ENCODE assay signal across 15 mouse cellular contexts in the genomic region with DNA sequence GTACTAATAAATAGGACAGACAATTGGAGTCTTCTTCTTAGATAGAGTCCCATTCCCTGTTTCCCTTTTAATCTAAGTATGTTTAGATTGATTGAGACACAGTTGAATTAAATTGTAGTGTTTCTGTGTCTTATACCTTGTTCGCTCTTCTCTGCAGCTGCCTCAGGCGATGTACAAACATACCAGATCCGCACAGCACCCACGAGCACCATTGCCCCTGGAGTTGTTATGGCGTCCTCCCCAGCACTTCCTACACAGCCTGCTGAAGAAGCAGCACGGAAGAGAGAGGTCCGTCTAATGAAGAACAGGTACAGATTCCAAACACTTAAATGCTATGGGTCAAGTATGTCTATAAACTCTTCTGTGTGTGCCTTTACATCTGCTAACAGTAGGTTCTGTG.
"Had no signal": no experiment of that assay in that cellular context is flagged by ENCODE, and none has a peak within 500 bp of the region (broad histone marks: within the 10 kb centered on the region; RNA-seq: fewer than 3 reads in every experiment).

No protein-coding gene starts in this region.

- H3K9me3 ChIP-seq: kidney, embryonic 15.5 days; liver, embryonic 13.5 days; midbrain, embryonic 13.5 days had no signal

- H3K9ac ChIP-seq: kidney, embryonic 15.5 days; liver, embryonic 13.5 days; midbrain, embryonic 13.5 days had no signal

- H3K27ac ChIP-seq: kidney, embryonic 15.5 days; left cerebral cortex, adult 2 months; liver, embryonic 13.5 days; macrophage; midbrain, embryonic 13.5 days had no signal

- H3K4me3 ChIP-seq: kidney, embryonic 15.5 days; left cerebral cortex, adult 2 months; liver, embryonic 13.5 days; midbrain, embryonic 13.5 days had no signal

- DNase-seq: kidney, adult 8-10 months; kidney, postnatal 10 days; kidney, postnatal 36 days; layer of hippocampus, postnatal 36 days; liver, embryonic 13.5 days; lung, adult 2 months; lung, postnatal 14 days; right cerebral cortex, adult 18-20 months; right cerebral cortex, postnatal 14 days; right cerebral cortex, postnatal 4 days; thymus, postnatal 36 days had no signal

- ATAC-seq: midbrain, embryonic 13.5 days had no signal

- H3K4me1 ChIP-seq: kidney, embryonic 15.5 days; liver, embryonic 13.5 days; midbrain, embryonic 13.5 days had no signal

- H3K27me3 ChIP-seq: kidney, embryonic 15.5 days; liver, embryonic 13.5 days; midbrain, embryonic 13.5 days had no signal
